Mouse (Mus musculus) retina, postnatal 1 day (tissue): Measurements from ENCODE around the gene Them7.

Experiments
- DNase-seq: peaks from one replicate; pipeline ENCODE4 v3.0.0-alpha.2; 2012

Gene Them7

DNA sequence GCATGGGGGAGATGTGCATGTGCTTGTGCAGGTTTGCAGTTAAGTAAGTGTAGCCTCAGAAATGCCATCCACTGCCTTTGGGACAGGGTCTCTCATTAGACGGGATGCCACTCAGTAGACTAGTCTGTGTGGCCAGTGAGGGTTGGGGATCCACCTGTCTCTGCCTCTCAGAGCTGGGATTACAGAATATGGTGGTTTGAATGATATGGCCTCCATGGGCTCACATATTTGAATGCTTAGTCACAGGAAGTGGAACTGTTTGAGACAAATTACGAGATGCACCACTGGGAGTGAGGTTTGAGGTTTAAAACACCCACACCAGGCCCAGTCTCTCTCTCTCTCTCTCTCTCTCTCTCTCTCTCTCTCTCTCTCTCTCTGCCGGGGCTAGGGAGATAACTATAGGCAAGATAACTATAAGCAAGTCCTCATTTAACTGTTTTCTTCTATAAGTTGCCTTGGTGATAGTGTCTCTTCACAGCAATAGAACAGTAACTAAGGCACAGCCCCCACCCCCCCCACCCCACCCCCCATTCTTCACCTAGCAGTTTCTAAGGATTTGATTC lies 156.7 kb downstream of the Them7 start:
- no peak for DNase-seq

DNA sequence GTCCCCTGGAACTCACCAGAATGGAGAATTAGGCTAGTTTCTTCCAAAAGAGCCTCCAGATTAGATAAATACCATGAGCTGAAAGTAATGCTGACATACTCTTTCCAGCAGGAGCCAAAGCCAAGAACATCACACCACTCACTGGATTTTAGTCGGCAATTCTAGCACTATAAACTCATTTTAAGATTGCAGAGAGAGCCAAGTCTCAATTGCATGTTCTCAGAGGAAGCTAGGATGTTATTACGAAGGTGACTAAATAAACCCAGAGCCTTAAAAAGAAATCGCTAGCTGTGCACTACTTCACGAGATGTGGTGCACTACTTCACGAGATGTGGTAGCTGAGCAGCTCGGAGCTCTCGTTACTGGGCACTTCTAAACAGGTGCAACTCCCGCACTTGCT lies 158.9 kb downstream of the Them7 start:
- no peak for DNase-seq

DNA sequence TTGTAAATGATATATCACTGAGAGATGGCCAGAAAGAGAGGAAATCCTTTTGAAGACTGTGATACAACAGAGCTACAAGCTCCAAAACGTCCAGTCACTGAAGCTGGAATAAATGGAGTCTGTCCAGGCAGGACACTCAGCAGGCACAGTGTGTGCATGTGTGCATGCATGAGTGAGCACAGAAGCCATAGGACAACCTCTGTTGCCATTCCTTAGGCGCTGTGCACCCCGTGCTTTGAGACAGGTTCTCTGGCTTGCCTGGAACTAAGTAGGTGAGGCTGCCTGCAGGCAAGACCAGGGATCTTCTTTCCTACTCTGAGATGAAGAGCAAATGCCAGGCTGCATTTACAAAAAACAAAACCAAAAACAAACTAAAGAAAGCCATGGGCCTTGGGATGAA lies 160.9 kb downstream of the Them7 start:
- no peak for DNase-seq

DNA sequence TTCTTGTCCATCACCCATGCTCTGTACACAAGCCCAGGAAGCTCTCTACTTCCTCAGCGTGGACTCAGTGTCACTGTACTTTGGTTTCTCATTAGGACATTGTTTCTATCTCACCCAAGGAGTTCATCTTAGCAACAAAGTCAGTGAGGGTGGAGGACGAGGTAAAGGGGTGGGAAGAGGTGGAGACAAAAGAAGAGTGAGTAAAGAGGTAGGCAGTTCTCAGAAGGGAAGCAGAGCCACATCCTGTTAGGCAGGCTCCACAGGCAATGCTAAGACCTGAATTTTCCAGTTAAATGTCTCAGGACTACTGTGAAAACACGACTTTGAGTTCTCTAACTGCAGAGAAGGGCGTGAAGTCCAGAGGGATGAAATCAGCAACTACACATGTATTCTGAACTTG lies 162.3 kb downstream of the Them7 start:
- DNase-seq = no peak

DNA sequence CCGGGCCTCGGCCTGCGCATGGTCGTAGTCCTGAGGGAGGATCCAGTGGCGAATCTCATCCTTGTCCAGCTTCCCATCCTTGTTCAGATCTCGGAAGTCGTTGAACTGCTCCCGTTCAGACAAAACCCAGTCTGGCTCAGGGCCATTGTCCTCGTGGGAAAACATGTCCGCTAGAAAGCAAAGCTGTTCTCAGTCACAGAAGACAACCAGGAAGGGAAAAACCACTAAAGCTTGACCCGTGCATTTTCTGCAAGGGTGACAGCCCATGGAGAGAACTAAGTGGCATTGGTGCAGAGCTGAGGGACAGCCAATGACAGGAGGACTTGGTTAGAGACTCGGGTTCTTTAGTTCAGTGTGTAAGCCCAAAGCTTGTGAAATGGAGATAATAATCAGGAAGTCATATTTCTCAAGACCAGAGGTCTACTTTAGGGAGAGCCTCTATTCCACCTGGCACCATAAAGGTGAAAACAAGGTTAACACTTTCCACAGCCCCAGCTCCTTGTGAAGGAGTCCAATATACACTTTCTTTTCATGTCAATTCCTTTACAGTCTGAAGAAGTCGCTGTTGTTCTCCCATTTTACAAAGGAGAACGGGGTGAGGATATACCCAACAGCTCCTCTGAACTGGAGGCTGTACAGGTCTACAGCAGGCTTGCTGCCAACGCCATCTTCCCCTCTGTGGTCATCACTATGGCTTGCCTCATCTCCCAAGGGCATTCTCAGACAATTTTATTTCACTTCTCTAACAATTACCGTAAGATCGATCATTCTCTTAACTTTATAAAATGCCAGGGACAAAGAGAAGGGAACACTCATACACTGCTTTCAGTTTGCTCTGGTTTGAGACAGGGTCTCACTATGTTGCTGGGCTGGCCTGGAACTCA lies 165.1 kb downstream of the Them7 start:
- no peak for DNase-seq

DNA sequence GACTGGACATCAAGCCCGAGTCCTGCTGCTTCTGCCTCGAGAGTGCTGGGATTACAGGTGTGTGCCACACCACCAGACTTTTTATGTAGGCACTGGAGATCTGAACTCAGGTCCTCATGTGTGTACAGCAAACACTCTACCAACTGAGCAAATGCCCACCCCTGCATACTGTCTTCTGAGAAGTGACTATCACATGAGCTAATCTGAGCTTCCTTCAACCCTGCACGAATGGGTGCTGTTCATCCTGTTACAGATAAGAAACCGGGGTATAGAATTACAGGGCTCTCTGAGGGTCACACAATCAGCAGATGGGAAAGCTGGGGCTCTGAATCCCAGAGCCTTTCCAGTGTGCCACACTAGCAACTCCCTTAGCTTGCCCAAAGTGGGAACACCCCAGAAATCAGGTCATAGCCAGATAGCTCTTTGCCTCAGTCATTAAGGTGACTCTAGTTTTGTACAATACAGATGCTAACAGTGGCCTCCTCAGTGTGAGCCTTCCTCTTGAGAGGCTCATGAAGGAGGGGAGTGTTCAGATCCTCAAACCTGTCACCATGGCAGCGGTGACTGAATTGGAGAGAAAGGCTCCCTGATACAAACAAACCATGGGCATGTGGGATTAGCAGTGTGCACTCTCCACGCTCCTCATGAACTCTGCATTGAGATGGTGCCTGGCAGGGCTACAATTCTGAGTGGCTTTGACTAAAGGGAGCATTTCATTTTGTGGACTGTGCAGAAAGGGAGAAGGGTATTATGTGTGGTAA lies 166.7 kb downstream of the Them7 start:
- no peak for DNase-seq

DNA sequence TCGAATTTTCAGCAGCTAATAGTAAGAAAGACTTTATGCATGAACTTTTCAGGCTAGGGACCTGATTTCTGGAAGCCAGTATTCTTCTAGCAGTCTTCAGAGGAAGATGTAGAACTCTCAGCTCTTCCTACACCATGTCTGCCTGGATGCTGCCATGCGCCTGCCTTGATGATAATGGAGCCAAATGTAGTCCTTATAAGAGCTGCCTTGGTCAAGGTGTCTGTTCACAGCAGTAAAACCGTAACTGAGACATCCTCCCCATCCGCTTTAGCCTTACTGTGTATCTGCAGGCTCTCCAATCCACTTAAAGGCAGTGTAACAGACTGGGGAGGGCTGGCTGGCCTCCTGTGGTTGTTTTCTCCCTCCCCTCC lies 167.3 kb downstream of the Them7 start:
- no peak for DNase-seq

DNA sequence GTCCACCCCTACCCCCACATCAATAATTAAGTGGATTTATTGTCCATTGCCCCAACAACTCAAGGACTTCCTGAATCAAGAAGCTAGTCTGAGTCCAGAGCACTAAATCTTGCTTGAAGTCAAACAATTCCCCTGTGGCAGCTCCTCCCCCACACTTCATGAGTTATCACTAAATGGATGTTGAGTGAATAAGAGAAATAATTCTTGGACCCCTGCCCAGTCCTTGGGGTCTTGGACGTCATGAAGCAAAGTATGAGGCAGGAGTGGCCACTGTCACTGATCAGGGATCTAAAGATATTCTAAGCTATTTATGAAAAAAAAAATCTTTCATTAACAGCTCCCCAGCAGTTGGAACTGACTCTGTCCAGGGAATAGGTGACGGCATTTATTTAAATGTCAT lies 168.4 kb downstream of the Them7 start:
- no peak for DNase-seq

DNA sequence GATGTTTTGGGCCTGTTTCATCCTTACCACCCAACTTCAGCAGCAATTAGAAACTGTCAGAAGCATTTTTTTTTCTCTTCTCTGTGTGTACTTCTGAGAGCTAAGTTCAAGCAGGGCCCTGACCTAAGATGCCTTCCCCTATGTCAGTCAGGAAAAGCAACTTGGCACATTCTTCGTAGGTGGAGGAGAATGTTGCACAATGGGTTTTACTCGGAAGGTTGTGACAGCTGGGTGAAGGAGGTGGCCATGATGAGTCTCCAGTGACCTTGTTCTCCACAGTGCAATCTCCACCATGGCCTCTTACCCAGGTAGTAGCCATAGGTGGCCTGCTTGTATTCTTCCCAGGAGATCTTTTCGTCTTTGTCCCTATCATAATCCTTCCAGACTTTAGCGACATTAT lies 170.3 kb downstream of the Them7 start:
- no peak for DNase-seq

DNA sequence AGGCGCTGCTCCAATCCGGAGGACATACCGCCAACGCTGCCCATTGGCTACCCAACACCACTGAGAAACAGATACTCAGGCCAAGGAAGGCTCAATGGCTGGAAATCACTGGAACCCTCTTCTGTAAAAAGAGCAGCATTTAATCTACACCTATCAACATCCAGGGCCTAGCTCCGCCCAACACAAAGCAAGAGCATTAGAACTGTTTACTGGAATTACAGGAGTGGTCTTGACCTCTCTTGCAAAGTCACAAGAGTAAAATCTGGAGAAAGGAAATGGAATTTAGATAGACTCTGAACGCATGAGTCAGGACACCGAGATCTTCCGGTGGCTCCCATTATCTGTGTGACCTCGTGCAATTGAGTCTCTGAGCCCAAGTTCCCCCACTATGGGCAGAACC lies 171.9 kb downstream of the Them7 start:
- no peak for DNase-seq

DNA sequence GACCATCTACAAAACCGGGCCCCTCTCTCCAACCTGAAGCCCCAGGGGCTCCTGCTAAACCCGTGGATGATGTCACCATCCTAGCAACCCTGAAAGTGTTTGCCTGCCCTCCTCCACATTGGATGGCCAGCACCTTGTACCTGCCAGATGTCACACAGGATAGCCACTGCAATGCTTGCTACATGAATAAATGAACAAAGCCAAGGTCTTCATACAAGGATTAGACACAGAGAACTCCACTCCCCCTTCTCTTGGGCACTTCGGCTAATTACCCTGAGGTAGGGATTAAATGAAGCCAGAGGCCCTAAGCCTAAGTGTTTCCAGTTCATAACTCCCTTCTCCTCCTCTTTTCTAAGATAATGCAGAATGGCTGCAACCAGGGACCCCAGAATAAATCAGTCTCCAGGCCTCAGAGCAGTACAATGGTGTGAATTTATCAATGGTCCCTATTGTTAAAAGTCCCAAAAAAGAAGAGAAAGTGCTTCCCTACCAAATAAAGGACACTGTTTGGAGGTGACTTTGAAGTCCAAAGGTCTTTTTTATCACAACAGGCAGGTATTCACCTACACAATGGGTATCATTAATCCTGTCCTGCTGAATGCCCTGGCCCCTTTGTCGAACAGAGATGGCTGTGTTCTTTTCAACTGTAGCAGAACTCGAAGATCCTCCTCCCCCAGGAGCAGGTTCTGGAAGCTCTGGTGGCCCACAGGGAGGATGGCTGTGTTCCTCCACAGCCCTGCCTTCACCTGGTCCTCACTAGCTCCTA lies 173.5 kb downstream of the Them7 start:
- DNase-seq = peak; percentile 57

DNA sequence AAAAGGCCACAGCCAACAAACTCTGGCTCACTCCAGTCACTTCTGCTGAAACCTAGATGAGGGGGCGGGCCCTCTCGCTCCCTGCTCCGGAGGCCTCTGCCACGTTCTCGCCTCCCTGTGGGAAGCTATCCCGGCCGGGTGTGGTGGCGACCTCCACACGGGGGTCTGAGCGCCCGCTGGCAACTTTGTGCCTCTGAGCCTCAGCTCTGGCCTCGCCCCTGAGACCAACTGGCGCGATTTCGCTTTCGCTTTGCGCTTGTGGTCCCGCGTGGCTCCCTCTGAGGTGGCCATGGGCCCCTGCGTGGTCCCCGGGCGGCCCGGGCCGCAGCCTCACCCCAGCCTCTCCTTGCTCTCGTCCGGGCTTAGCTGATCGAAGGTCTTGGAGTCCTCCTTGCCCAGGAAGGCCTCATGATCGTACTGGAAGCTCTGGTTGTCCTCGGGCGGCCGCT lies 174.5 kb downstream of the Them7 start:
- DNase-seq = peak; percentile 76

DNA sequence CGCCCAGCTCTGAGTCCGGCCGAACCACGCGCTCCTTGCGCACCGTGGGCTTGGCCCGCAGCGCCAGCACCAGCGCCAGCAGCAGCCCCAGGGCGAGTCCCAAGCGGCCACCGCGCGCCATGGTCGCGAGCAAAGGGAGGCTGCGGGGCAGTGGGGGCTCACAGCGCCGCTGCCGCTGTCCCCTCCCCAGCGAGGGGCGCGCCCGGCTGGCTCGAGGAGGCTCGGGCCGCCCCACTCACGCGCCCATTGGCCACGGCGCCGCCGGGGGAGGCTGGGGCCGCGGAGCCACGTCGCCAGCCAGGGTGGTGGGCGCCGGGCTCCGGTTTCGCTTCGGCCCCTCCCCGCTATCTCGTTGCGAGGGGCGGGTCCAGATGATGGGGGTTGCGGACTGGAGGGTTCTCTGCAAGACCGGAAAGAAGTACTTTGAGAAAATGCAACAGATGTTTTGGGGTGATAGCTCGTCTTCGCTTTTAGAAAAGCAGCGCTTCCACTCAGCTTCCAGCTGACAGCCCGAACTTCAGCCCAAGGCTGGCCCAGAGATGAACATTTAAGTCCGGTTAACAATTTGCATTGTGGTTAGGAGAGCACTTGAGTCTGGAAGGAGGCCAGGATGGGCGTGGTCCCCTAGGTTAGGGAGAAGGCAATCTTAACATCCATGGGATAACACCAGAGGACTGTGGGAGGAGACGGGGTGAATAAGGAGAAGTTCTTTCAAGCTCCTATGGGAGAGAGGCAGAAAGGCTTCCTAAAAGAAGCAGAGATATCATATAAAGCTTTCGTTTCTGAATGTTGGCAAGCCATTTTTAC lies 175.2 kb downstream of the Them7 start, which contains the start of gene Rcn1:
Rcn1 (minus strand) TSS at position 235 of the 807 bp plus-strand sequence.
- DNase-seq = peak; percentile 90

DNA sequence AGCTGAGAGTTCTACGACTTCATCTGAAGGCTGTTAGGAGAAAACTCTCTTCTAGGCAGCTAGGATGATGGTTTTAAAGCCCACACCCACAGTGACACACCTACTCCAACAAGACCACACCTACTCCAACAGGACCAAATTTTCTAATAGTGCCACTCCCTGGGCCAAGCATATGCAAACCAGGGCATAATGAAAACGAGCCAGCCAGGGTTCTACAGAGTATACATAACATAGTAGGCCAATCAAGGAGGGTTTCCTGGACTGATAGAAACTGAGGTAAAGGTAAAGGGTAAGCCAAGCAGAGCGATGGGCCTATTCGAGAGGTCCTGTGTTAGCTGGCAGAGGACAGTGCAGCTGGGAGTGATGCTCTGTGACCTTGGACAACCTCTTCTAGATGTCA lies 176.4 kb downstream of the Them7 start:
- no peak for DNase-seq

DNA sequence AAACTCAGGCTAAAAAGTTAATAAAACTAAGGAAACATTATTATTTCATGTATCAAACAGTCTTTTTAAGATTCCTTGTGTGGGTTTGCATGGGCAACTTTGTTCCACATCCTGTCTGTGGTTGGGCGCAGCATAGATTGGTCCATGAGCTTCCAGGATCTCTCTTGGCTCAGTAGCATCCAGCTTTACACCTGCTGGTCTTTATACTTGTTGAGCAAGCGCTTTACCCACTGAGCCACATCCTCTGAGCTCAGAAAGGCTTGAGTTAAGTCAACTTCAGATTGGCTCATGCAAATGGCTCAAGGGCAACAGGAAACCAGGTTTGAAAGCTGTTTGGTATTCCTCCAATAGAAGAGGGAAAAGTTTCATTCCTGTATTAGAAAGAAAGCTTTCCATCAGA lies 178.1 kb downstream of the Them7 start:
- DNase-seq = no peak

DNA sequence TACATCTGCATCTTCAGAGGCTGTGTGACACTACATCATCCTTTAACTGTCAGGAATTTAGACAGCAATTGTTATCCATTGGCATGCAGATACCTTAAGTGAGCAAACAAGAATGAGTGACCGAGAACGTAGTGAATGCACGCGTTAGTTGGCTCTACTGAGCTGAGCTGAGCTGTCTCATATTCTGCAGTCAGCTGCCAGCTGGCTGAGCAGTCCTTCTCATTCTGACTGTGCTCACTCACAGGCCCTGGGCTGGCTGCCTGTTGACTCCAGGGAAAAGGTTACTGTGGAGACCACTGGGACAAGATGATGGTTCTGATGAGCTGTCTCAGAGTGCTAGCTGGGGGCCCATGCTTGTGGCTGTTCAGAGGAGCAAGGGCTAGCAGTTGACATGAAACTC lies 184.4 kb downstream of the Them7 start:
- DNase-seq = no peak

DNA sequence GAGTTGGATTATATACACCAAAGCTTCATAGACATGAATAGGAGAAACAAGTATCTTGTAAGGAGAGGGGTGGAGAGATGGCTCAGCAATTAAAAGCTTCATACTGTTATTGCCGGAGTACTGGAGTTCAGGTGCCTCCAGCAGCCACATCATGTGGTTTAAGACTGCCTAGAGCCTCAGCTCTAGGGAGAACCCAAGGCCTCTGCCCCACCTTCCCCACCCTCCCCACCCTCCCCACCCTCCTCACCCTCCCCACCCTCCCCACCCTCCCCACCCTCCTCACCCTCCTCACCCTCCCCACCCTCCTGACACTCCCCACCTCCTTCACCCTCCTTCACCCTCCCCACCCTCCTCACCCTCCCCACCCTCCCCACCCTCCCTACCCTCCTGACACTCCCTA lies 185.1 kb downstream of the Them7 start:
- DNase-seq = no peak

DNA sequence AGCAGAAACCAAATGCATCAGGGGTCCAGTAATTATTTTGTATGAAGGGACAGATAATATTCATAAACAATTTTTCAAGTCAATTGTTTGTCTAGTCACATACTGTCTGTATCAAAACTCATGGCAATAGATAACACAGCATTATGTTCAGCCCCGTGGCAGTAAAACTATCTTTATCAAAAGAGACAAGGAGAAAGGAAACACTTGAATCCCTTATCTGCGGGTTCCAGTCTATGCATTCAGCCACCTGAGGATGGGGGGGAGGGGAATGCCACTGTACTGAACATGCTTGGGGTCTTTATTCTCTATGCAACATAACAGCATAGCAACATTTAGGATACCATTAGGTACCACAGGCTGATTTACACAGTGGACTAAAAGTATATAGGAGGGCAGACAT lies 190.2 kb downstream of the Them7 start:
- DNase-seq = no peak

DNA sequence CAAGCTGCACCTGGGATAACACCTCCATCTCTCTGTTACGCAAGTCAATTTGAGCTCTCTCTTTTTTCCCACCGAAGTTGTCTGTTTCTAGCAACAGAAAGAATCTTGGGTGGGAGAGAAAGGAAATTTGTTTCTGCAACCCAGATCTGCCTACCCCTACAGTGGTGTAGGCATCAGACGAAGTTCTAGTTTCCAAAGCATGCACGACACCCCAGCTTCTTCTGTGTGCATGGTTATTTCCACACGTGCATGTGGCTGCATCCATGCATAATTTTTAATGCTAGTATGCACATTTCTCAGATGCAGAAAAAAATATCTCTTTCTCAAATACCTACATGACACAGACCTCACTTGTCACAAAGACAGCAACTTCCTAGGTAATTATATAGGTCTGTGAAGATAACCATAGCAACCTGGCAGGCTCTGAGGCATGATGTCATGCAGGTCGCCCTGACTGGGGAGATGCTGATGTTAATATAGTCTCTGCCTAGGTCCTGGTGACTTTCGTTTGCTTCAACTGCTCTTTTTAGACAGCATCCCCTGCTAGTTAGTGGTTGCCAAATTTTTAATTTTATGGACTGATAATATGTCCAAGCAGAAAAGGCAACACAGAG lies 192.0 kb downstream of the Them7 start:
- no peak for DNase-seq

DNA sequence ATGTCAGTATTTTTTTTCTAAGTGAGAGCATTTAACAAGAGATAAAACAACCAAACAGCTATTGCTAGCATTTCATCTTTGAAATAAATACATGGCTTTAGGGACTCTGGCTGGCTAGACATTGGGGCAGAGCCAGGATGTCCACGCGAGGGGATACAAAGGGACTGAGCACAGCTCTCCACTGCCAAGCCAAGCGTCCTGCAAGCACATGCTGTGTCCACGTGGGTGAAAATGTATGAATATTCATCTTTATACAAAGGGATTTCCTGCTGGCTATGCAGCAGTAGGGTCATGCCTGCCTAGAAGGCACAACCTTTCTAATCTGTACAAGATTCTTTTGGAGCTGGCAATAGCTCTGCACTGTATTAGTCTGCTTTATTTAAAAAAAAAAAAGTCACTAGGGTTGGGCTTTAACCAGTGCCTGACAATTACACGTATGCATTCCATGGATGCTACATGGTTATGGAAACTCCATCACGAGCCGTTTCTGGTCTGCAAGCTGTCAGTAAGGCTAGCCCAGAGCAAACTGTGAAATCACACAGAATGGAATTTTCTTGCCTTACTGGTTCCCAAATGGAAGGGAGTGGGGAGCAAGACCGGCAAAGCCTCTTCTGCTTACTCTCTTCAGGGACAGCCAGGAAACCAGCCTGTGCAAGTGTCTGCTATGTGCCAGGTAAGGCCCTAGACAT lies 192.7 kb downstream of the Them7 start:
- no peak for DNase-seq

DNA sequence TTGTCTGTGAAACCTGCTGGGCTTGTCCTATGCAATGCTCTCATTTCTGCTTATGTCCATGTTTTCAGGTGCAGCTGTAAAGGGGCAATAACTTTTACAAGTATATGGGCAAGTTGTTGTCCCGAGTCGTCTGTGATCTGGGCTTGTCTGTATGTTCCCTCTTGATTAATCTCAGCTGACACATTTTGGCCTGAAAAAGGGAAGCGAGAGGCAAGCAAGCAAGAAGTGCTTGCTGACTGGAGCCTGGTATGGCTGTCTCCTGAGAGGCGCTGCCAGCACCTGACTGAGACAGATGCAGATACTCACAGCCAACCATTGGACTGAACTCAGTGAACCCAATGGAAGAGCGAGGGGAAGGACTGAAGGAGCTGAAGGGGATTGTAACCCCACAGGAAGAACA lies 193.5 kb downstream of the Them7 start:
- no peak for DNase-seq
